Mouse (Mus musculus) heart, postnatal 0 days (tissue): ENCODE data around the gene Cntn4. TPM values are rescaled to one million over a fixed set of nuclear protein-coding genes. Genes with fewer than 3 reads are reported as not detected.

ENCODE experiments used
- ATAC-seq: fragments of 200-750 bp; cut with Nextera tagmentation; 2 replicates; pipeline ENCODE4 v1.8.0; 2017; ENCODE audit warnings: low read depth, moderate number of reproducible peaks, moderate library complexity; ENCODE audit not compliant: insufficient read depth
- DNase-seq: peaks from one replicate; pipeline ENCODE4 v3.0.0-alpha.2; 2016; ENCODE audit warnings: low spot score
- H3K27ac ChIP-seq: fragments of 300-500 bp; sonication (generic); 2 replicates; pipeline ENCODE4 v1.5.1; 2014; ENCODE audit warnings: low read depth, mild to moderate bottlenecking
- H3K27me3 ChIP-seq: fragments of 300-500 bp; sonication (generic); 2 replicates; pipeline ENCODE4 v1.6.1; 2014; ENCODE audit warnings: low read length, mixed read lengths; ENCODE audit not compliant: control insufficient read depth, insufficient read depth
- H3K36me3 ChIP-seq: fragments of 300-500 bp; sonication (generic); replicated peaks from 2 replicates; pipeline ENCODE4 v1.6.1; 2014; ENCODE audit warnings: low read length, mixed read lengths; ENCODE audit not compliant: control insufficient read depth, insufficient read depth
- H3K4me1 ChIP-seq: fragments of 300-500 bp; sonication (generic); 2 replicates; pipeline ENCODE4 v1.6.1; 2014; ENCODE audit warnings: antibody characterized with exemption; ENCODE audit not compliant: control insufficient read depth, insufficient read depth
- H3K4me2 ChIP-seq: fragments of 300-500 bp; sonication (generic); 2 replicates; pipeline ENCODE4 v1.6.1; 2014; ENCODE audit warnings: low read depth, mild to moderate bottlenecking, low read length, moderate library complexity
- H3K4me3 ChIP-seq: fragments of 300-500 bp; sonication (generic); 2 replicates; pipeline ENCODE4 v1.5.1; 2014; ENCODE audit warnings: low read depth, low read length
- H3K9ac ChIP-seq: fragments of 300-500 bp; sonication (generic); replicated peaks from 2 replicates; pipeline ENCODE4 v1.6.1; 2014; ENCODE audit warnings: low read depth, low read length, mixed read lengths
- H3K9me3 ChIP-seq: fragments of 300-500 bp; sonication (generic); replicated peaks from 2 replicates; pipeline ENCODE4 v1.6.1; 2016; ENCODE audit warnings: low read length; ENCODE audit not compliant: control insufficient read depth
- CTCF ChIP-seq: IDR thresholded peaks from 2 replicates; pipeline ENCODE4 v1.5.1; 2016; ENCODE audit warnings: antibody characterized with exemption, control low read depth, low read depth
- EP300 ChIP-seq: IDR thresholded peaks from 2 replicates; pipeline ENCODE4 v1.6.1; 2016; ENCODE audit warnings: antibody characterized with exemption, low read depth
- WGBS: fragments of 180-500 bp; shearing (Covaris S2); extraction: QIAGEN DNeasy Blood & Tissue Kit; methylation state at CpG from one replicate; pipeline ENCODE4 v1.1.7; 2014; 5-methylcytosine and 5-hydroxymethylcytosine counted together
- polyA plus RNA-seq: library from polyadenylated mRNA; unstranded; fragments of >200 nt; fragmentation: Nextera tagmentation; extraction: Ambion mirVana; gene quantifications from 2 replicates; pipeline ENCODE4 v1.2.1, GENCODE M21; 2015
- total RNA-seq: library from RNA; depleted of rRNA; stranded (reverse); fragments of >200 nt; gene quantifications from 2 replicates; pipeline ENCODE4 v1.2.3, GENCODE M21; 2014; ENCODE audit warnings: low replicate concordance

Gene Cntn4
- total and polyA plus RNA-seq, 2 experiments from 2014 or later, result 0.04 to 0.07 TPM

- 63% methylated on average over 1 of the region's 1 CpGs for WGBS
- Histone ChIP-seq H3K27ac (no peak overlapping the region), H3K4me3 (no peak overlapping the region), H3K9ac (no peak overlapping the region), H3K36me3 (no peaks in the 10 kb centered on the region), H3K4me1 (no peaks in the 10 kb centered on the region), H3K27me3 (no peaks in the 10 kb centered on the region), H3K9me3 (no peaks in the 10 kb centered on the region), H3K4me2 (no peak overlapping the region)
- DNase-seq (no peak), ATAC-seq (no peak)
- TF ChIP-seq CTCF (peak; percentile 16; the same call in 1 of the 2 replicates), EP300 (no peak)
Observed at GRCm38 (mm10) chr6:106329636-106330035, 652.2 kb downstream of the Cntn4 start.

GRCm38 (mm10) chr6:106332466-106332865 is 655.0 kb downstream of the Cntn4 start:
- no peaks in the 10 kb centered on the region for H3K9me3 ChIP-seq
- no peak for ATAC-seq
- no peak for DNase-seq
- no peak overlapping the region for H3K4me2 ChIP-seq
- no peaks in the 10 kb centered on the region for H3K4me1 ChIP-seq
- no peak overlapping the region for H3K27ac ChIP-seq
- H3K9ac ChIP-seq, result no peak overlapping the region
- TF ChIP-seq CTCF (no peak), EP300 (no peak)
- WGBS, result 64% methylated on average over 3 of the region's 3 CpGs
- H3K36me3 ChIP-seq, result no peaks in the 10 kb centered on the region
- no peak overlapping the region for H3K4me3 ChIP-seq
- H3K27me3 ChIP-seq, result no peaks in the 10 kb centered on the region

DNA sequence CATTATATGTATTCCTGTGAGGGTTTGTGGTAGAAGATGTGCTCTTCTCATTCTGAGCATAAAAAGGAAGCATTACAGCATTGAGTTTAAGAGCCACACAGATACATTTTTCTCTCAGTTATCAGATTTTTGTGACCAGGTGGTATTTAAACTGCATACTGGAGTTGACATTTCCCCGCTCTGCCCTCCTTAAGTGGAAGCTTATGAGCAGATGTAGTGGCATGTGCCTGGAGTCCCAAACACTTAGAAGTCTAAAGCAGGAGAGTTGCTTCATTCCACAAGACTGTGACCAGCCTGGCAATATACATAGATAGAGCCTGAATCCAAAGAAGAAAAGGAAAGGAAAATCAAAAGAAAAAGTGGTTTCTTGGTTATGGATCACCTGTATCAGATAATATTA is 655.5 kb downstream of the Cntn4 start:
- H3K4me2 ChIP-seq, result no peak overlapping the region
- TF ChIP-seq EP300 (no peak), CTCF (no peak)
- no peaks in the 10 kb centered on the region for H3K36me3 ChIP-seq
- DNase-seq (no peak), ATAC-seq (no peak)
- no peak overlapping the region for H3K9ac ChIP-seq
- H3K9me3 ChIP-seq, result no peaks in the 10 kb centered on the region
- no peak overlapping the region for H3K4me3 ChIP-seq
- 66% methylated on average over 1 of the region's 1 CpGs for WGBS
- no peak overlapping the region for H3K27ac ChIP-seq
- H3K27me3 ChIP-seq, result no peaks in the 10 kb centered on the region
- H3K4me1 ChIP-seq, result no peaks in the 10 kb centered on the region

- 22% methylated on average over 1 of the region's 1 CpGs for WGBS
- Histone ChIP-seq H3K36me3 (no peaks in the 10 kb centered on the region), H3K27ac (no peak overlapping the region), H3K4me1 (no peaks in the 10 kb centered on the region), H3K27me3 (no peaks in the 10 kb centered on the region), H3K9me3 (no peaks in the 10 kb centered on the region), H3K4me3 (no peak overlapping the region), H3K9ac (no peak overlapping the region), H3K4me2 (no peak overlapping the region)
- DNase-seq, result no peak
- TF ChIP-seq CTCF, result no peak
- TF ChIP-seq EP300, result no peak
- ATAC-seq, result no peak
Observed at GRCm38 (mm10) chr6:106335066-106335465, 657.6 kb downstream of the Cntn4 start.

- Histone ChIP-seq H3K27me3 (no peaks in the 10 kb centered on the region), H3K9me3 (no peaks in the 10 kb centered on the region), H3K4me2 (no peak overlapping the region), H3K9ac (no peak overlapping the region), H3K4me1 (no peaks in the 10 kb centered on the region), H3K4me3 (no peak overlapping the region), H3K36me3 (no peaks in the 10 kb centered on the region), H3K27ac (no peak overlapping the region)
- no peak for DNase-seq
- TF ChIP-seq CTCF (no peak), EP300 (no peak)
- no peak for ATAC-seq
- WGBS, result 60% methylated on average over 3 of the region's 3 CpGs
Observed at GRCm38 (mm10) chr6:106336805-106337204, 659.3 kb downstream of the Cntn4 start.

GRCm38 (mm10) chr6:106337829-106338228 is 660.4 kb downstream of the Cntn4 start:
- Histone ChIP-seq H3K9ac (no peak overlapping the region), H3K4me3 (no peak overlapping the region), H3K4me2 (no peak overlapping the region), H3K36me3 (no peaks in the 10 kb centered on the region), H3K27ac (no peak overlapping the region), H3K4me1 (no peaks in the 10 kb centered on the region), H3K9me3 (no peaks in the 10 kb centered on the region), H3K27me3 (no peaks in the 10 kb centered on the region)
- TF ChIP-seq CTCF (no peak), EP300 (no peak)
- no peak for ATAC-seq
- DNase-seq, result no peak
